Mouse (Mus musculus): ENCODE measurements around the gene D630003M21Rik. TPM values are rescaled to one million over a fixed set of nuclear protein-coding genes. Genes with fewer than 3 reads are reported as not detected.

Gene D630003M21Rik
- not detected for total RNA-seq (2023)

GRCm38 (mm10) chr2:158228670-158229502 lies at the start of gene D630003M21Rik:
Gene D630003M21Rik (minus strand): TSS chr2:158229222.

GRCm38 (mm10) chr2:158258005-158258418 lies 29.0 kb upstream of the D630003M21Rik start, which contains the start of gene Bpi:
Gene Bpi (plus strand): TSS chr2:158258094.

GRCm38 (mm10) chr2:158146223-158146622 lies 82.8 kb downstream of the D630003M21Rik start, which contains the start of gene Tgm2:
Gene Tgm2 (minus strand): TSS chr2:158146436.

Other genes starting within 250 kb of the D630003M21Rik start
- 10 to 100 TPM; 28.2 to 32.7 TPM for gene Tti1, start 200.8 kb downstream of the D630003M21Rik start, total RNA-seq (2023)
- 10 to 100 TPM; 32.2 to 37.6 TPM for gene Rprd1b, start 200.7 kb downstream of the D630003M21Rik start, total RNA-seq (2023)
- gene Tgm2, start 82.8 kb downstream of the D630003M21Rik start, total RNA-seq (2023) = 1 to 10 TPM; 1.2 to 2.6 TPM
- gene Bpi, start 28.9 kb upstream of the D630003M21Rik start, total RNA-seq (2023) = not detected
- 1 to 10 TPM; 1.7 to 2.0 TPM for gene Lbp, start 77.3 kb upstream of the D630003M21Rik start, total RNA-seq (2023)
- gene Snhg11, start 146.4 kb upstream of the D630003M21Rik start, total RNA-seq (2023) = not detected
- gene Ralgapb, start 180.6 kb upstream of the D630003M21Rik start, total RNA-seq (2023) = 10 to 100 TPM; 79.2 to 82.2 TPM

Data from T-cell, adult 66 days (primary cell).